Mouse (Mus musculus) megakaryocyte progenitor cell, adult 5-6 weeks (primary cell): ENCODE measurements at regions not wholly inside any gene's neighbourhood (a gene's known extent, or its start where the extent isn't known, plus 50 kb on each side); places are given as distances from the start of the nearest gene placed in this dataset.
"Not testable (repeated sequence)": the region's sequence is repeated elsewhere in the genome, so short reads cannot be mapped to it uniquely, and the experiment has no call there.

Experiments
- ATAC-seq: replicated peaks from 2 replicates; pipeline ENCODE4 v1.8.0; 2016; ENCODE audit warnings: mild to moderate bottlenecking, moderate TSS enrichment, inconsistent platforms; ENCODE audit not compliant: poor library complexity

DNA sequence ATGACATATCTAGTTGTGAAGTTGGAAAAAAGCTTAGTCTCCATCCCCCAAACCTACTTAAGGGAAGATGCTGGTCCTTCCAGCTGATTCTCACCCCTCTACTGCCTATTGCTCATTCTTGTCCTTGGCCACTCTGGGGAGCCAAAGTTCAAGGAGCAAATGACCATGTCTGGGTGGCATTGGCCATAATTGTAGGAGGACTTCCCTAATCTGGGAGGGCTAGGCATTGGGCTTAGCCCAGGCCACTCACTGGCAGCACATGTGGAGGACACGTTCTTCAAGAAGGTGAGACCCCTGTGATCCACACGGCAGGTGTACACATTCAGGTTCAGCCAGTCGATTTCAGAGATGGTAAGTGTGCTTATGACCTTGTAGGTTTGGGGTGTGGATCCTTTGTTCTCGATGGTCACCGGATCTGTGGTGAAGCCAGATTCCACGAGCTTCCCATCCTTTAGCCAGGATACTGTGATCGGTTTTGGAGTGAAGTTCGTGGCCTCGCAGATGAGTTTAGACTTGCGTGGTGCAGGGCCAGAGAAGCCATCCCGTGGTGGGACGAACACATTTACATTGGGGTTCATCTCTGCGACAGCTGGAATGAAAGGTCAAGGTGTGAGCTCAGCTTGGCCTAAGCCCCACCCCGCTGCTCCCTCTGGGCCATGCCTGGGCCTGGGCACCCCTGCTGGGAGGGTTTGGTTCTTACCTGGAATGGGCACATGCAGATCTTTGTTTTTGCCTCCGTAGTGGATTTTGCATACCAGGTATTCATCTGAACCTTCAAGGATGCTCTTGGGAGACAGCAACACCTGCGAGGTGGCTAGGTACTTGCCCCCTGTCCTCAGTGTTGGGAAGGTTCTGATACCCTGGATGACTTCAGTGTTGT, 67.4 kb upstream of the Adam6b start:
- ATAC-seq, result no peak

DNA sequence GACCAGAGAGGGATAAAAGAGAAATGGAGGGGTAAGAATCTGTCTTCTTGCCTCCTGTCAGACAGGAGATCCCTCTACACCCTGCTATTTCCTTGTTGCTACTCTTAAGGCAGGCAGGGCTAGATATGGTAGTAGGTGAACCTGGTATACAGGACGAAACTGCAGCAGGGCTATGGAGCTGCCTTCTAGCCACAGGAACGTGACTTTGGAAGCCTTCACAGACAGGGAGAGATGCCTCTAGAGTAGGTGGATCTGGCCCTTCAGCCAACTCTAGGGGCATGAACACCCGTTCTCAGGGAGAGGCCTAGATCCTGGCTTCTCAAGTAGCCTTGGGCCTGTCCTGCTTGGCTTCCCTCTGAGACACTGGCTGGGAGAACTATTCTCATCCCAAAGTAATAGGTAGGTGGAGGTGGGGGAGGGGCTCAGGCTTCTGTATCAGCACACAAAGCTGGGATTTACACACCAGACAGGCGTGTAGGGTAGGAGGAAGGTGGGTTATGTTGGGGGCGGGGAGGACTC, 66.5 kb upstream of the Adam6b start:
- no peak for ATAC-seq

DNA sequence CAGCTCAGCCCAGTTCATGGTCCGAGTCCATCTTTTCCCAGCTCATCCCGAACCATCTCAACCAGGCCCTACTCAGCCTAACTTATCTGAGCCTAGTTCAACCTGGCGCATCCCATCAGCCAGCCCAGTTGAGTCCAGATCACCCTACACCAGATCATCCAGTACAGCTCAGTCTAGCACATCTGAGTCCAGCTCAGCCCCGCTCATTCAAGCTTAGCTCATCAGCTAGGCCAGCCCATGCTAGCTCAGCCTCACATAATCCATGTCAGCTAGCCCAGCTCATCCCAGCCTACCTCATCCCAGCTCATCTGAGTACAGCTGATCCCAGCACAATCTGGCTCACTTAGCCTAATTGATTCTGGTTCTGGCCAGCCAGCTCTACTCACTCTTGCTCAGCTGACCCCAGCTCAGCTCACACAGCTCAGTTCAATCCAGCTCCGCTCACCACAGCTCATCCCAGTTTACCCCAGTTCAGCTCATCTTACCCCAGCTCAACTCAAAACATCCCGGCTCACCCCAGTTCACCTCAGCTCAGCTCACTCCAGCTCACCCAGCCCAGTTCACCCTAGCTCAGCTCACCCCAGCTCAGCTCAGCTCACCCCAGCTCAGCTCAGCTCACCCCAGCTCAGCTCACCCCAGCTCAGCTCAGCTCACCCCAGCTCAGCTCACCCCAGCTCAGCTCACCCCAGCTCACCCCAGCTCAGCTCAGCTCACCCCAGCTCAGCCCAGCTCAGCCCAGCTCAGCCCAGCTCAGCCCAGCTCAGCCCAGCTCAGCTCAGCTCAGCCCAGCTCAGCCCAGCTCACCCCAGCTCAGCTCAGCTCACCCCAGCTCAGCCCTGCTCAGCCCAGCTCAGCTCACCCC, 65.3 kb upstream of the Adam6b start:
- ATAC-seq, result no peak

DNA sequence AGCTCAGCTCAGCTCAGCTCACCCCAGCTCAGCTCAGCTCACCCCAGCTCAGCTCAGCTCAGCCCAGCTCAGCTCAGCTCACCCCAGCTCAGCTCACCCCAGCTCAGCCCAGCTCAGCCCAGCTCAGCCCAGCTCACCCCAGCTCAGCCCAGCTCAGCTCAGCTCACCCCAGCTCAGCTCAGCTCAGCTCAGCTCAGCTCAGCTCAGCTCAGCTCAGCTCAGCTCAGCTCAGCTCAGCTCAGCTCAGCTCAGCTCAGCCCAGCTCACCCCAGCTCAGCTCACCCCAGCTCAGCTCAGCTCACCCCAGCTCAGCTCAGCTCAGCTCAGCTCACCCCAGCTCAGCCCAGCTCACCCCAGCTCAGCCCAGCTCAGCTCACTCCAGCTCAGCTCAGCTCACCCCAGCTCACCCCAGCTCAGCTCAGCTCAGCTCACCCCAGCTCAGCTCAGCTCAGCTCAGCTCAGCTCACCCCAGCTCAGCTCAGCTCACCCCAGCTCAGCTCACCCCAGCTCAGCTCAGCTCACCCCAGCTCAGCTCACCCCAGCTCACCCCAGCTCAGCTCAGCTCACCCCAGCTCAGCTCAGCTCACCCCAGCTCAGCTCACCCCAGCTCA, 64.6 kb upstream of the Adam6b start:
- ATAC-seq, result not testable (repeated sequence)

DNA sequence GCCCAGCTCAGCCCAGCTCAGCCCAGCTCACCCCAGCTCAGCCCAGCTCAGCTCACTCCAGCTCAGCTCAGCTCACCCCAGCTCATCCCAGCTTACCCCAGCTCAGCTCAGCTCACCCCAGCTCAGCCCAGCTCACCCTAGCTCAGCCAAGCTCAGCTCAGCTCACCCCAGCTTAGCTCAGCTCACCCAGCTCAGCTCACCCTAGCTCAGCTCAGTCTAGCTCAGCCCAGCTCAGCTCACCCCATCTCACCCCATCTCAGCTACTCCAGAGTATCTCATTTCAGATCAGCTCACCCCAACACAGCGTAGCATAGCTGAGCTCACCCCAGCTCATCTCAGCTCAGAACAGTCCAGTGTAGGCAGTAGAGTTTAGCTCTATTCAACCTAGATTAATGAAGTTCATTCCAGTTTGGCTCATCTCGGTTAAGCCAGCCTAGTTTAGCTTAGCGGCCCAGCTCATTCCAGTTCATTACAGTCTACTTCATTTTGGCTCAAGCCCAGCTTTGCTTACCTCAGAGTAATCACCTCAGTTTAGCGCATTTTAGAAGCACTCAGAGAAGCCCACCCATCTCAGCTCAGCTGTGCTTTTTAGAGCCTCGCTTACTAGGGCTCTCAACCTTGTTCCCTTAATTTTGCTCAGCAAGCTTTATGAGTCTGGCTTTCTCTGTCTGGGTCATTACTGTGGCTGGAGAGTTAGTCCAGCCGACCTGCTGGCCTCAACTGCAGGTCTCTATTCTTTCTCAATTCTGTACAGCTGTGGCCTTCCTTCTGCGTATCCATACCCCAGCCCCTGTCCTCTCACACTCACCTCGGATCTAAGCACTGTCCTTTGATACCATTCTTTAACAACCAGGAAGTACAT, 63.9 kb upstream of the Adam6b start:
- peak; percentile 41 for ATAC-seq

DNA sequence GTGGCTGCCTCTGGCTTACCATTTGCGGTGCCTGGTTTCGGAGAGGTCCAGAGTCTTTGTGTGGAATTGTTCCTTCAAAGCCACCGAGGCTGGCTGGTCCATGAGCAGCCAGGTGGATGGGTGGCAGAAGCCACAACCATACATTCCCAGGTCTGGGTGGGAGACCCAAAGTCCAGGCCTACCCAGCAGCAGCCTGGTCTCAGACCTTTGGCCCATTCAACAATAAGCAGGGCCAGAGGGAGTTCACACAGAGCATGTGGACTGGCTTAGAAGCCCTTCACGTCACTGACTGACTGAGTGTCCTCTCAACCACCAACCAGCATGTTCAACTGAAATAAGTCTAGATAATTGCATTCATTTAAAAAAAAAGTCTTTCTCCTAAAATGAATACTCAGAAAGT, 62.7 kb upstream of the Adam6b start:
- no peak for ATAC-seq

DNA sequence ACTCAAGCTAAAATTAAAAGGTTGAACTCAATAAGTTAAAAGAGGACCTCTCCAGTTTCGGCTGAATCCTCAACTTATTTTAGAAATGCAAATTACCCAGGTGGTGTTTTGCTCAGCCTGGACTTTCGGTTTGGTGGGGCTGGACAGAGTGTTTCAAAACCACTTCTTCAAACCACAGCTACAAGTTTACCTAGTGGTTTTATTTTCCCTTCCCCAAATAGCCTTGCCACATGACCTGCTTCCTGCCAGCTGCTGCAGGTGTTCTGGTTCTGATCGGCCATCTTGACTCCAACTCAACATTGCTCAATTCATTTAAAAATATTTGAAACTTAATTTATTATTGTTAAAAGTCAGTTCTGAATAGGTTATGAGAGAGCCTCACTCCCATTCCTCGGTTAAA, 62.0 kb upstream of the Adam6b start:
- ATAC-seq, result peak; percentile 68

DNA sequence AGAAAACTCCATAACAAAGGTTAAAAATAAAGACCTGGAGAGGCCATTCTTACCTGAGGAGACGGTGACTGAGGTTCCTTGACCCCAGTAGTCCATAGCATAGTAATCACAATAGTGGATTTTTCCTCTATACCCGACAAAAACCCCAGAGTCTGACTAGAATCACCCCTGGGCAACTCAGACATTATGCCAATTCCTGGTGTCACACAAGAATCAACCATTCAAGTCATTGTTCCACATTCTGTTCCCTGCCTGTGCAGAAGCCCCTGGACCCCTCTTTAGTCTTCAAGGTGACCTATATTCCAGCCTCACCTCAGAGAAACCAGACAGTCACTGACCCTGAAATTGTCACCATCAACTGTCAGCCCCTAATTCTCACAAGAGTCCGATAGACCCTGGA, 60.9 kb upstream of the Adam6b start:
- ATAC-seq, result no peak

DNA sequence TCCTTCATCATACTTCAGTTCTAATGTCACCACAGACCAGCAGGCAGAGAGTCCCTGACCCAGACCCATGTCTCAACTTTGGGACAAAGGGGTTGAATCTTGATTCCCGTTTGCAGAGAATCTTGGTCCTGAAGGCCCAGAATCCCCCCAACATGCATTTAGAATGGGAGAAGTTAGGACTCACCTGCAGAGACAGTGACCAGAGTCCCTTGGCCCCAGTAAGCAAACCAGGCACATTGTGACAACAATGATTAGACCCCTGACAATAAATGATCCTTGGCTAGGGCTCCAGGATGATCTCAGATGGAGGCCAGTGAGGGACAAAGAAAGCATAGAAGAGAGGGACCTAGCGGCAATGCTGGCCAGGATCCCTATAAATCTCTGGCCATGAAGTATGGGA, 60.4 kb upstream of the Adam6b start:
- no peak for ATAC-seq

DNA sequence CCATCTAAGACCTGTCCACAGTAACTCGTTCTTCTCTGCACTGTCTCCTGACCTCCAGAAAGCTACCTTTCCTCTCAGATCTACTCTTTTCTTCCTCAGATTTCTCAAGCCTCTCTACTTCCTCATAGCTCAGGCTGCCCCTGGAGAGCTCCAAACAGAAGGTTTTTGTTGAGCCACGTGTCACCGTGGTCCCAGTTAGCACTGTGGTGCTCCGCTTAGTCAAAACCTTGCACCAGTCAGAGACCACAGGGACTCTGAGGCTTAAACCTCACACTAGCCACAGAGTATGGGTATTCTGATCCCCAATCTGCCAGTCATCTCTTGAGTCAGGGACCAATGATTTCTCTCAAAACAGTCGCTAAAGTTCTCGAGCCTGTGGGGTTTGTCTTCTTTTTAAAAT, 59.0 kb upstream of the Adam6b start:
- ATAC-seq, result peak; percentile 69
